Mouse (Mus musculus) gastrocnemius, adult 18-20 months (tissue): ENCODE data around the gene Hapln2. TPM values are rescaled to one million over a fixed set of nuclear protein-coding genes. Genes with fewer than 3 reads are reported as not detected.

Experiments
- DNase-seq: peaks from one replicate; pipeline ENCODE4 v3.0.0; 2021; ENCODE audit warnings: low spot score
- total RNA-seq, 2 experiments: library from RNA; stranded (reverse); gene quantifications; 2 replicates each; pipeline ENCODE4 v1.2.3; 2021

The Hapln2 gene
- total RNA-seq, 2 experiments from 2014 or later: not detected

DNA sequence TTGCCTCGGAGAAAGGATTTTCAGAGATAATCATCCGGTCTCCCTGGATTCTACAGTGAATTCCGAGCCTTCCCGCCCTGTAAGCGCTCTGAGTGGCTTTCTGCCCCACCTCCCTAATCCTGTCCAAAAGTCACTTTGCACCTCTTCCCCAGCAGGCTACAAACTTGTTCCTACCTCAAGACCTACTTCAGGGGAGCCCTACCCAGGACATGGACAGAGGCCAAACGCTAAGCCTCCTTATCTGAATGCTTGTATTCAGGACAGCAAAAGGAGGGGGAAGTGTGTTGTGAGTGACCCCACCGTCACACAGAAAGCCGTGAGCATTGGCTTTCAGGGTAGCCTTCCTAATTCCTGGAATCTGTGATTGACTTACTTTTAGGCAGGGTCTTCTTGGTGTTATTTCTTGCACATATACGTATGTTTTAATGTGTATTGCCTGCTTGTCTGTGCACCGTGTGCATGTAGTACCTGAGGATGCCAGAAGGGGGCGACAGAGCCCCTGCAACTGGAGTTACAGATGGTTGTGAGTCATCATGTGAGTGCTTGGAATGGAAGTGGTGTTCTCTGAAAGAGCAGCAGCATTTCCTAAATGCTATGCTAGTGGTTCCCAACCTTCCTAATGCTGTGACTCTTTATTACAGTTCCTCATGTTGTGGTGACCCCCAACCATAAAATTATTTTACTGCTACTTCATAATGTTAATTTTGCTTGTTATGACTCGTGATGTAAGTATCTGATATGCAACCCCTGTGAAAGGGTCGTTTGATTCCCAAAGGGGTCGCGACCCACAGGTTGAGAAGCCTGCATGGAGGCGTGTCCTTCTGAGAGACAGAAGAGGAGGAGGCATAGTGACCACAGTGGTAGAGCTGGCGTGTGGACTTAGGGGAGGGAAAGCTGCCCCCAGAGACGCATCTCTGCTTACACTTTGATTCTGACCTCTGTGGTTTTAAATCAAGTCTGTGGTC lies 21.3 kb downstream of the Hapln2 start:
- DNase-seq: no peak

GRCm38 (mm10) chr3:88002291-88002976 lies 24.9 kb downstream of the Hapln2 start:
- DNase-seq: no peak

DNA sequence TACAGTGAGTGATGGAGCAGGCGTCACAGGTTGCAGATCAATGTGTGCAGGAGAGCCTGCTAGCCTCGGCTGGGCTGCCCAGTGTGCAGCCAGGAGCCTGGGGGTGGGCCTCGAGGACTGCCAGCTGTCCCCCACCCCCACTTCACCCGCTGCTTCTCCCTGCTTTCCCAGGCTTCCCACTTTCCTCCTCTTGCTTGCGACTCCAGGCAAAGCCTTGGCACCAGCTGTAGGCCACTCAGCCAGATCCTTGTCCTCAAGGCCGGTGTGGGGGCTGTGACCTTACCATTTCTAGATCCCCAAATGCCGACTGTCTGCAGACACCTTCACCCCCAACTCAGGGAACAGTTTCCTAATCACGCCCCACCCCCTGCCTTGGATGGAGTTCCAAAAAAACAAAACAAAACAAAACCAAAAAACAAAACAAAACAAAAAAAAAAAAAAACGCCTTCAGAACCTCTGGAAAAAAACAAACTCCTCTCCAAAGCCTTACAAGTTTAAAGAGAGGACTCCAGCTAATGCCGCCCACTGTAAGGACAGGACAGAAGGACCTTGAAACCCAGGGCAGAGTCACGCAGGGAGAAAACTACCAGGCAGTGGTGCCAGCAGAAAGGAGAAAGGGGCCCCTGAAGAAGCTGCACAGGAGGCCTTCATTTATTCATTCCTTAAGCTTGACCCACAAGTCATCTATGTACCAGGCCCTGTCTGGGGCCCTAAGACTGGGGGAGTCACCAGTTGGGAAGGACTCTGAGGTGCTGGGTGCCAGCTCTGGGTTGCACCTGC lies 26.4 kb downstream of the Hapln2 start:
- no peak for DNase-seq

- DNase-seq: no peak
Observed at GRCm38 (mm10) chr3:88000181-88000580, 27.2 kb downstream of the Hapln2 start, which contains the start of gene Bcan. TSS of gene Bcan (minus strand) at chr3:88000230.

- no peak for DNase-seq
Observed at GRCm38 (mm10) chr3:87999243-87999895, 28.0 kb downstream of the Hapln2 start.

DNA sequence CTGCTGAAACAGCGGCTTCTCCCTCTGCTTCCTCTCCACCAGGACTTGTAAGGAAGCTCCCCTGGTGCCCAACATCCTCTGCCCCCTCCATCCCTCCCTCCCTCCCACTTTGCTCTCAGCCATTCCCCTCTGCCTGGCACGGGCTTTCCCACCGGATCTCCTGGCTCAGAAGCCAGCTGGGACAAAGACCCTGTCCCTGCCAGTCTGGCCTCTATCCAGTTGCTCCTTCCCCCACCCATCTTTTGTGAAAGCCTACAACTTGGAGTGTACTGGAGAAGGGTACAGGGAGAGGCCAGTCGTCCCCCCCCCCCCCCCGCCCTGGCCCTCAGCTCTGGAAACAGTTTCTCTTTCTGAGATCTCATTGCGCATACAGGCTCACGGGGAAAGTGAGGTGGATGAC lies 28.6 kb downstream of the Hapln2 start:
- DNase-seq: no peak

GRCm38 (mm10) chr3:87996971-87997614 lies 30.3 kb downstream of the Hapln2 start:
- no peak for DNase-seq

- DNase-seq: no peak
Observed at GRCm38 (mm10) chr3:87996401-87996800, 31.0 kb downstream of the Hapln2 start.

DNA sequence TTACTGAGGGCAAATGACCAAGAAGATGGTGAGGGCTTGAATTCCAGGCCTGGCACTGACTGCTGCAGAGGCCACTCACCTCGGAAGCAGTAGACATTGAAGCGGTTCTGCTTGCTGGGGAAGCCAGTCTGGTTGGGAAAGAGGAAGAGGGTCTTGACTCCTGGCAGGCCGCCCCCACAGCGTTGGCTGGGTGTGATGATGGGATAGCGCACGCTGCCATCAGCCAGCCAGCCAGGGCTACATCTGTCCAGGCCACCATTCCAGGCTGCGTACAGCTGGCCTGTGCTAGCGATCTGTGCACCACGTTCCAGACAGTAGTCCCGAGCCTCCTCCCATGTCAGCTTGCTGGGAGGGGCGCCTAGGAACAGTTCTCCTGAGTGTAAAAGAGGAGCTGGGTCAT lies 32.1 kb downstream of the Hapln2 start:
- DNase-seq: no peak

- DNase-seq: no peak
Observed at GRCm38 (mm10) chr3:87993436-87993835, 33.9 kb downstream of the Hapln2 start.

- no peak for DNase-seq
Observed at GRCm38 (mm10) chr3:87989935-87990334, 37.4 kb downstream of the Hapln2 start.

GRCm38 (mm10) chr3:87988068-87988467 lies 39.3 kb downstream of the Hapln2 start:
- no peak for DNase-seq

DNA sequence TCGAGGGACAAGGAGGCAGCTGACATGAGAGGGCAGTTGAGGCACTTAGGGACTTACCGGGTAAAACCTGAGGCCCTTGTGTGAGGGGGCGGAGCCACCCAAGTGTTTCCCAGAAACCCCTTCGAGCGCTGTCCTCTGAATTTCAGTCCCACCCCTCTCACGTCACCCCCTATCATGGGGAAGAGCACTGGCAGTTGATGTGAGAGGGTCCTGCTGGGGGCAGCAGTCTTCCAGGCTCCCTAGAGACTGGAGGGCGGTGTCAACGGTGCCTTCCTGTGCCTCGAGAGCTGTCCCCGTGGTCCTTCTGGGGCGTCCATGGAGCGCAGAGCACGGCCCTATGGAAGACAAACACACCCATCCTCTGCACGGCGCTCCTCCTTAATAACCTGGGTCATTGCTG lies 39.8 kb downstream of the Hapln2 start:
- no peak for DNase-seq

DNA sequence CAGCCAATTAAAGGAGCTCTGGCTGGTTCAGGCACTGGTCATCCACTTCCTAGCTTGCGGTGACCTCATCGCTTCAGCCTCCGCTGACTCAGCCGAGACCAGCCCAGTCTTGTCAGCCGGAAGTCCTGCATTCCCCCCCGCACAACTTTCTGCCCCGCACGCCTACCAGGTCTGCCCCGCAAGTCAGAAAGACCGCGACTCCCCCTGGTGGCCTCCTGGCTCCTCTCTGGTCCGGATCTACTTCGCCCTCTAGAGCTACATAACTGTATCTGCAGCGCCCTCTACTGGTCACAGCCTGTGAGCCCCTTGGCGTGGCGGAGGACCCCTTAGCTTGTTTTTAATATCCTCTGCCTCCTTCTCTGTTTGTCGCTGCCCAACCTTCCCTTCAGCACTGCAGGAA lies 40.5 kb downstream of the Hapln2 start:
- DNase-seq: peak; percentile 95

GRCm38 (mm10) chr3:87985505-87986320 lies 41.7 kb downstream of the Hapln2 start:
- no peak for DNase-seq

GRCm38 (mm10) chr3:87984094-87984493 lies 43.3 kb downstream of the Hapln2 start:
- no peak for DNase-seq

DNA sequence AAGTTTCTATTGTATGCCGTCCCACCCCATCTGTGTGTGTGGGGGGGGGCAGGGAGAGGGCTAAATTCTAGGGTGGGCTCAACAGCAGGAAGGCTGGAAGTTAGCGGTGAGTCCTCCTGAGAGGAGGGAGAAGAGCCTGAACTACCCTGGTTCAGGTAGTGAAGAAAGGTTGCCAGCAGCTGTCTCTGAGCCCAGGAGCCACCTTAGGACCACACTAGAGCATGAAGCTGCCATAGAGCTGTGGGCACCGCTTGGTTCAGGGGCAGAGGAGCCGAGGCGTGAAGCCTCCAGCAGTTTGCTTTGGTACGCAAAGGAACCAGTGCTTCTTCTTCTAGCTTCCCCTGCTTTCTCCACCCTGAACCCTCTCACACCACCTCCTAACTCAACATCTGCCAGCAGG lies 43.8 kb downstream of the Hapln2 start:
- no peak for DNase-seq

- DNase-seq: peak; percentile 57
Observed at GRCm38 (mm10) chr3:87982836-87983601, 44.4 kb downstream of the Hapln2 start.
